Mouse (Mus musculus): ENCODE results near the gene Cyth4.

Cyth4 gene

GRCm38 (mm10) chr15:78587050-78587994, 9.5 kb upstream of the Cyth4 start:
- DNase-seq = peak; percentile 73

GRCm38 (mm10) chr15:78588049-78588448, 8.8 kb upstream of the Cyth4 start:
- no peak for DNase-seq

GRCm38 (mm10) chr15:78588900-78589299, 7.9 kb upstream of the Cyth4 start:
- DNase-seq = no peak

- no peak for DNase-seq
Observed at GRCm38 (mm10) chr15:78589936-78590335, 6.9 kb upstream of the Cyth4 start.

- DNase-seq = no peak
Observed at GRCm38 (mm10) chr15:78590785-78591184, 6.1 kb upstream of the Cyth4 start.

- DNase-seq = no peak
Observed at GRCm38 (mm10) chr15:78591680-78592451, 5.0 kb upstream of the Cyth4 start.

GRCm38 (mm10) chr15:78592452-78592968, 4.3 kb upstream of the Cyth4 start:
- no peak for DNase-seq

GRCm38 (mm10) chr15:78593896-78594425, 2.9 kb upstream of the Cyth4 start:
- DNase-seq = no peak

GRCm38 (mm10) chr15:78594831-78595230, 2.0 kb upstream of the Cyth4 start:
- DNase-seq = no peak

- DNase-seq = no peak
Observed at GRCm38 (mm10) chr15:78595468-78595867, 1.4 kb upstream of the Cyth4 start.

- no peak for DNase-seq
Observed at GRCm38 (mm10) chr15:78596504-78596903, 343 bp upstream of the Cyth4 start.

GRCm38 (mm10) chr15:78597729-78598128, 882 bp downstream of the Cyth4 start:
- DNase-seq = no peak

- no peak for DNase-seq
Observed at GRCm38 (mm10) chr15:78599124-78599523, 2.3 kb downstream of the Cyth4 start.

- DNase-seq = no peak
Observed at GRCm38 (mm10) chr15:78599529-78600193, 2.8 kb downstream of the Cyth4 start.

GRCm38 (mm10) chr15:78601180-78601579, 4.3 kb downstream of the Cyth4 start:
- no peak for DNase-seq

- no peak for DNase-seq
Observed at GRCm38 (mm10) chr15:78604255-78604654, 7.4 kb downstream of the Cyth4 start.

GRCm38 (mm10) chr15:78605371-78605791, 8.5 kb downstream of the Cyth4 start:
- no peak for DNase-seq

GRCm38 (mm10) chr15:78606059-78606458, 9.2 kb downstream of the Cyth4 start:
- no peak for DNase-seq

GRCm38 (mm10) chr15:78607463-78607862, 10.6 kb downstream of the Cyth4 start:
- DNase-seq = no peak

- DNase-seq = no peak
Observed at GRCm38 (mm10) chr15:78610705-78611462, 14.0 kb downstream of the Cyth4 start.

GRCm38 (mm10) chr15:78614536-78614935, 17.7 kb downstream of the Cyth4 start:
- DNase-seq = no peak

GRCm38 (mm10) chr15:78616973-78617372, 20.1 kb downstream of the Cyth4 start:
- DNase-seq = no peak
